Comparison of ENCODE assay signal across 13 mouse cellular contexts in the genomic region with DNA sequence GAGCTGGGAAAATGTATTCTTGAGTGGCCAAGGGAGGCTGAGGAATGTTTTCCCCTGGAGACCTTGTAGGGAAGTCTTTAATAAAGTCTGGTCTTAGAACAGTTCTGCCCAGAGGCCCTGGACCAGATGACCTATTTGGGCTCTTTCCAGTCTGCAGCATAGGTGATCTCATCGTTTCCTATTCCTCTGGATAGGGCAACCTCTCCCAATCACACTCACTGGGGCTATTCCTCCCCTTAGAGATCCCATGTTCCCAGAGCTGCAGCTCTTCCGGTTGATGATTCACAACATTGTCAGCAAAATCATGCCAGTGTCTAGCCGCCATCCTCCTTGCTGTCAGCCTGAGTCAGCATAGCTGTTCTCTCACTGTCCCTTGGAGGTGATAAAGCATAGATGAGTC.
DNase-seq lines count a peak whose midpoint lies in the region; ATAC-seq and TF ChIP-seq lines count a peak whose summit lies in the region.
"Had no signal": no experiment of that assay in that cellular context is flagged by ENCODE, and none has a peak within 500 bp of the region (broad histone marks: within the 10 kb centered on the region; RNA-seq: fewer than 3 reads in every experiment).

No protein-coding gene starts in this region.

- H3K36me3 ChIP-seq in heart, embryonic 11.5 days (ENCODE audit: control insufficient read depth, insufficient read depth, low read length), result no peaks in the 10 kb centered on the region
- no peaks in the 10 kb centered on the region for H3K36me3 ChIP-seq in lung, embryonic 15.5 days
- no peaks in the 10 kb centered on the region for H3K36me3 ChIP-seq in hindbrain, embryonic 12.5 days
- H3K36me3 ChIP-seq: embryonic facial prominence, embryonic 13.5 days; heart, embryonic 13.5 days had no signal

- H3K4me1 ChIP-seq in heart, embryonic 11.5 days (ENCODE audit: control insufficient read depth, insufficient read depth, low read length), result no peaks in the 10 kb centered on the region
- peaks cover 8% of the 10 kb centered on the region for H3K4me1 ChIP-seq in lung, embryonic 15.5 days
- no peaks in the 10 kb centered on the region for H3K4me1 ChIP-seq in hindbrain, embryonic 12.5 days
- H3K4me1 ChIP-seq: embryonic facial prominence, embryonic 13.5 days; heart, embryonic 13.5 days had no signal

- peak; percentile 92 for DNase-seq in heart, adult 11 months
- no peak for DNase-seq in lung, postnatal 14 days
- peak; percentile 49 for DNase-seq in Patski (ENCODE audit: low read depth, low spot score)
- peak; percentile 31 for DNase-seq in heart, postnatal 4 days
- no peak for DNase-seq in thymus, postnatal 10 days (ENCODE audit: low spot score in 2 of 2)
- DNase-seq: cerebellum, postnatal 25 days; right cerebral cortex, postnatal 4 days had no signal

- in situ Hi-C loops in Patski (cut with MboI; ENCODE audit: low pct_unique_long_range_greater_than_20kb), result loop anchor here (5.0 to 10.0 kb wide), 4 partner anchors 41 to 394 kb away; partner anchors contain the start of gene Efnb1

- H3K4me3 ChIP-seq in heart, embryonic 11.5 days (ENCODE audit: low read depth, low read length), result no peak overlapping the region
- no peak overlapping the region for H3K4me3 ChIP-seq in lung, embryonic 15.5 days
- H3K4me3 ChIP-seq in hindbrain, embryonic 12.5 days, result no peak overlapping the region
- H3K4me3 ChIP-seq: embryonic facial prominence, embryonic 13.5 days; heart, embryonic 13.5 days had no signal

- 54% methylated on average over 3 of the region's 3 CpGs for WGBS in heart, embryonic 11.5 days (ENCODE audit: insufficient replicate concordance)
- 59% methylated on average over 3 of the region's 3 CpGs for WGBS in lung, embryonic 15.5 days
- 72% methylated on average over 3 of the region's 3 CpGs for WGBS in hindbrain, embryonic 12.5 days

- H3K27ac ChIP-seq in heart, embryonic 11.5 days (ENCODE audit: low read depth, low read length), result no peak overlapping the region
- peak overlapping the region; percentile 84 for H3K27ac ChIP-seq in lung, embryonic 15.5 days
- no peak overlapping the region for H3K27ac ChIP-seq in hindbrain, embryonic 12.5 days
- H3K27ac ChIP-seq: embryonic facial prominence, embryonic 13.5 days had no signal

- CTCF ChIA-PET in Patski (lab: Charles Lee), result no interaction called here

- no peak for ATAC-seq in heart, embryonic 11.5 days (replicated peaks; ENCODE audit: insufficient number of reproducible peaks, low FRiP score, low TSS enrichment)
- ATAC-seq in lung, embryonic 15.5 days (ENCODE audit: borderline replicate concordance, extremely low read depth, low FRiP score, low TSS enrichment), result no peak
- peak; percentile 94 for ATAC-seq in Patski
- no peak for ATAC-seq in hindbrain, embryonic 12.5 days (ENCODE audit: low FRiP score)

- H3K9ac ChIP-seq in heart, embryonic 11.5 days (ENCODE audit: low read depth, low read length), result no peak overlapping the region
- no peak overlapping the region for H3K9ac ChIP-seq in lung, embryonic 15.5 days
- H3K9ac ChIP-seq in hindbrain, embryonic 12.5 days, result no peak overlapping the region
- H3K9ac ChIP-seq: embryonic facial prominence, embryonic 13.5 days; heart, embryonic 13.5 days had no signal

- TF ChIP-seq CTCF in Patski (IDR thresholded peaks at IDR 0.05), result no peak

- POLR2A ChIA-PET in Patski (lab: Charles Lee), result interaction anchor here (0.6 kb wide), 1 partner anchor 383 kb away, joined by 3 read pairs; no protein-coding TSS in a partner anchor

- H3K4me2 ChIP-seq in heart, embryonic 11.5 days, result no peak overlapping the region
- H3K4me2 ChIP-seq in lung, embryonic 15.5 days, result no peak overlapping the region
- no peak overlapping the region for H3K4me2 ChIP-seq in hindbrain, embryonic 12.5 days (replicated peaks)
- H3K4me2 ChIP-seq: embryonic facial prominence, embryonic 13.5 days; heart, embryonic 13.5 days had no signal

- no peaks in the 10 kb centered on the region for H3K9me3 ChIP-seq in heart, embryonic 11.5 days (replicated peaks; ENCODE audit: control insufficient read depth, low read length)
- H3K9me3 ChIP-seq in lung, embryonic 15.5 days, result no peaks in the 10 kb centered on the region
- no peaks in the 10 kb centered on the region for H3K9me3 ChIP-seq in hindbrain, embryonic 12.5 days (replicated peaks)
- H3K9me3 ChIP-seq: embryonic facial prominence, embryonic 13.5 days; heart, embryonic 13.5 days had no signal

- H3K27me3 ChIP-seq in heart, embryonic 11.5 days (ENCODE audit: control insufficient read depth, insufficient read depth, low read length), result peaks cover 4% of the 10 kb centered on the region
- peaks cover 17% of the 10 kb centered on the region; the same call in 1 of the 2 replicates for H3K27me3 ChIP-seq in lung, embryonic 15.5 days
- H3K27me3 ChIP-seq in Patski, result peaks cover 16% of the 10 kb centered on the region
- H3K27me3 ChIP-seq in hindbrain, embryonic 12.5 days, result peaks cover 69% of the 10 kb centered on the region
- H3K27me3 ChIP-seq: CH12.LX had no signal

Comparison
In these comparisons a context has a peak if more than half of its experiments do, and no peak if none do; other contexts are left out.
1. DNase-seq: peak in heart, adult 11 months (single experiment), Patski (single experiment) and heart, postnatal 4 days (single experiment); none in lung, postnatal 14 days (single experiment) and thymus, postnatal 10 days (0 of 2).